Mouse (Mus musculus) 3T3-L1 (cell line): Measurements from ENCODE around the gene Utrn.

ENCODE experiments used
- DNase-seq: peaks from one replicate; pipeline ENCODE4 v3.0.0-alpha.2; 2015; ENCODE audit warnings: low read depth, low spot score

Utrn gene

DNA sequence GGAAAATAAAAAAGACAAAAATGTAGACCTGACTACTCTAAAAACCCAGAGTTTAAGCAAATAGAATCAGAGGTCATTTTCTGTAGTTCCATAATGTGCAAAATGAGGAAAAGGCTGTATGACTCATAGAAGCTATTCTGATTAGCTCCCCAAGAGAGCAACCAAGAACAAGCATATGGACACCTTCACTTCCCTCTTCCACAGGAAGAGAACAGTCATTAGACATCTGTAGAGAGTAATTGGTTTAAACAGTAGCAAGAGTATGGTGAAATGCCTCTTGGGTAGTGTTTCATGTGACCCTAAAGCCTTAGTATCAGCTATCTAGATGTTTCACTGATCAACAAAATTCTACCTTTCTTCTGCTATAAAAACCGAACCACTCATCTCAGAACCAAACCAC is 133.5 kb downstream of the Utrn start:
- DNase-seq = no peak

DNA sequence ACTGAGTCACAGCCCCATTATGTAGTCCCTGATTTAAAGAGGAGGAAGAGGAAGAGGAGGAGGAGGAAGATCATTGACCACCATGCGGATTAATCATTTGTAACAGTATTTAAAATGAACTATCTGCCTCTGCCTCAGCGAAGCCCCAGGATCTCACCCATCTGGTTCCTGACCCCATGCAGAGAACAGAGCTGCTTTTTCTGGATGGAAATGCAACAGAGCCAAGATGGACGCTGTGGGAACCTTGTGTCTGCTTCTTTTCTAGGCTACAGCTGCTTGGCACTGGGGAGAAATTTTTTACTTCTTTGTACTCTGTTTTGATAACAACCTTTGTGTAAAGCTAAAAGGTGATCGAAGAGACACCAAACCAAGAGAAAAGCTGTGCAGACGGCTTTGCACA is 137.7 kb downstream of the Utrn start:
- DNase-seq = no peak

DNA sequence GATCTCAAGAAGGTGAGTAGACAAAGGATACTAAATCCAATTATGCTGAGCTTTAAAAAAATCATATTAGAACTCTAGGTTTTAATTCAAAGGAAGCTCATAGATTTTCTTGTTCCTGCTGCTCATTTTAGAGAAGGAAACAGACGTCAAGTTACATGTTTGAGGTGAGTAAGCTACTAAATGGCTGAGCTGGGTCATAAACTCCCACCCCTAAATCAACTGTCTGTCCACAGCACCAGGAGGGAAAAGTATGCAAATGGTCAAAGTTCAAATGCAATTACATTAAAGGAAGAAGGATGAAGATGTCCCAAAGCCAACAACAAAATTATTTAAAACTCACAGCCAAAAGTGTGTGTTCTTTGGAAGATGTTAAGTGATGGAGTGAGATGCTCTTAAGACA is 139.5 kb downstream of the Utrn start:
- no peak for DNase-seq

- no peak for DNase-seq
Measured at GRCm38 (mm10) chr10:12729033-12729432, 140.1 kb downstream of the Utrn start.

DNA sequence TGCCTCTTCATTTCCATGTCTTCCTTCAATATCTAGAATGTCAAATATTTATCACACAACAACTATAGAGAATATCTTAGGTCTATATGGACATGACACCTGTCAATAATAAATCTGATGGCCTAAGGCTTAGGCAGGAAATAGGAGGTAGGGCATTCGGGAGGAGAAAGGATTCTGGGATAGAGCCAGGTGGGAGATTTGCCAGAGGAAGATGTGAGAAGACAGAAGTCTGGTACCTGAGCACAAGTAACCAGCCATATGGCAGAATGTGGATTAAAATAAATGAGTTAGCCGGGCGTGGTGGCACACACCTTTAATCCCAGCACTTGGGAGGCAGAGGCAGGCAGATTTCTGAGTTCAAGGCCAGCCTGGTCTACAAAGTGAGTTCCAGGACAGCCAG is 141.3 kb downstream of the Utrn start:
- DNase-seq = no peak

- no peak for DNase-seq
Measured at GRCm38 (mm10) chr10:12726041-12726608, 143.0 kb downstream of the Utrn start.

DNA sequence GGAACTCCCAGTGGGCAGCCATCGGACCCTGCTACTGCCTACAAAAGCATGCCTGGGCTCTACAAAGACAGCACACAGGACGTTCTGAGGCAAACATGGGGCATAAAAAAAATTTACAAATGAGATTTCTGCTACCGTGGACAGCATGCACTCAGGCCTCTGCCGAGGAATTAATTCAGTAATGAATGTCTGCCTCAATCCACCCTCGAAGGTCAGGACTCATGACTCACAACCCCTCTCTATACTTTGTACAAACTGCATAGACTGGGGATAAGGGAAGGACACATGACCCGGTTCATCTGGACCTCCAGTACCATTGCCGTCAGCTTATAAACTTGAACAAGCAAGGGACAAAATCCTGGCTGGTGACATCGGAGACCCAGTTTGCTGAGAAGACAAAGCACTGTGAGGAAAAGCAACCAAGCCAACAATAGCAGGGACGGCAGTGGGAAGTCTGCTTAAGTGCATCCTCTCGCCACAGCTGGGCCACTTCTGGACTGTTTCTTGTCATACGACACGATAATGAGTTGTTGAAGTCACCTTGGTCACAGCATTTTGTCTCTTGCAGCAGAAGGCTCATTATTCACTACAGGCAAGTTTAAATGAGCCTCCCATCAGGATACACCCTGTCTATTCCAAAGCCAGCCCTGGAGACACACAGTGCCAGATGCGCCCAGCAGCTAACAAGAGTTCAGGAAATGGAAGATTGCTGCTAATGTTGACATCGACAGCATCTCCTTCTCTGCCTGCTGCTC is 144.7 kb downstream of the Utrn start:
- DNase-seq = no peak

DNA sequence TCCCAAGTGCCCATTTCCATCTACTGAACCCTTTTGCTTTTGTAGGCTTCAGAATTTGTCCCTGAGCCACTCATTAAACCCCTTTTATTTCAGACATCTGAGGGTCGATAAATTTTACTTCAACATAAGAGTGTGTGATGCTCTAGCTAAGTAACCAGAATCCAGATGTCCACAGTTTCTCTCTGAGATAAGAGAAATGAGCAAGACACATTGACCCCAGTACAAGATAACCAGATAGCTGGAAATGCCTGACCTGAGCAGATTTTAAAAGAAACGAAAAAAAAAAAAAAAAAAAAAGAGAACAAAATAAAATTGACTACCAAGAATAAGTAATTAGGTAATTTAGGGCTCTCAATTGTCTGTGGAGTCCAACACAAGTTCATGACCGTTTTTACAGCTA is 145.9 kb downstream of the Utrn start:
- no peak for DNase-seq

DNA sequence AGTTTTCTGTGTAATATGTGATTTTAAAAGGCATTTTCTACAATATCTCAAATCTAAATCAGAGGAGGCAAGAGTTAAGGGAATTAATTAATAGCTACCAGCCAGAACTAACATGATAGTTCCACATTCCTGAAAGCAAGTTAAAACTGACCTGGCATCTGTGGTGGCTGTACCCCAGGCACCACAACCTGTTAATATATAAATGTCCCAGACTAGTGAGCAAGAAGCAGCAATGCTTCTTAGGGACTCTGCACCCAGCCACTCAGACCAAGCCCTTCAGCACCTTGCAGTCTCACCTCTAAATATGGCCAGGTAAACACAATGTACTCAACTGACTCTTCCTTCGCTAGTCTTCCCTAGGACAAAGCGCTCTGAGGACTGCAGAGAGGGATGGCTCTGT is 147.1 kb downstream of the Utrn start:
- DNase-seq = no peak

DNA sequence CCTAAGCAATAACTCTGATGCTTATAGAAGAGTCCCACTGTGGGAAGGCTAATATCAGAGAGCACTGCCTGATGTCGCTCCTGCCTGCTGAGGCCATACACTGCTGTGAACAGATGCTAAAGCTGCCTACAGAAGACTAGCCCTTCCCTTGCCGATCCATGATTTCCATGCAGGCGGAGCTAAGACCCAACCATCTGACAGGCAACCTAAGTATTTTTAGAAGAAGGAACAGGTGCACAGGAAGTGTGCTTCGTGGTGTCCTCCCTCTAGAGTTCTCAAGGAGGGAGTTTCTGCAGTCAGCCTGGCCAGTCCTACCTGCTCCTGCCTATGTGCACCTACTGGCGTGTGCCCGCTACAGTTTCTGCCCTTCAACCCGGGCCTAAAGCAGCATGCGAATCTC is 150.8 kb downstream of the Utrn start:
- DNase-seq = no peak

GRCm38 (mm10) chr10:12717381-12717780 is 151.8 kb downstream of the Utrn start:
- no peak for DNase-seq

DNA sequence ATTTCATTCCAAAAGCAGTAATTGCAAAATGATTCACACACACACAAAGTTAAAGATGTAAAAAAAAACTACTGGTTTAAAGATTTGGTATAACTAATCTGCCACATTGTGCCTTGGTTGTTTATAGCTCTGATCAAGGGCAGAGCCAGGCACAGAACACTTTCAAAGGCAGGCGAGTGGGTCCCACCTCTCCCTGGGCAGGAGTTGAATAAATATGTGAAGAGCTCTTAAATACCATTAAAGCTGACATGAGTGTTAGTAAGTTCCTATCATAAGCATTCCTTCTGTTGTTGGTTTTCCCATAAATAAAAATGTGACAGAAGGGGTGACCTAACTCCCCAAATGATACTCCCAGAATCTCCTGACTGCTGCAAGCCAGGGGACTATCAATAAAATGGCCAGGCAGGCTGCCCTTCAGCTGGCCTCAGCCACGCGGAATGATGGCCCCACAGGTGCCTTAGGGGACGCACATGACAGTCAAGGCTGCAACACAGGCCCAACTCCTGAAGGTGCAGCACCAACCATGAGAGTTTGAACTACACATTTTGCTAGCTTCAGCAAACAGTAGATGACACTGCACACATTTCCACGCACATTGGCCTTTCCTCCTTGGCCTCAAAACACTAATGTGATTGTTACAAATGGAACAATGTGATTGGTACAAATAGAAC is 152.4 kb downstream of the Utrn start:
- DNase-seq = no peak

DNA sequence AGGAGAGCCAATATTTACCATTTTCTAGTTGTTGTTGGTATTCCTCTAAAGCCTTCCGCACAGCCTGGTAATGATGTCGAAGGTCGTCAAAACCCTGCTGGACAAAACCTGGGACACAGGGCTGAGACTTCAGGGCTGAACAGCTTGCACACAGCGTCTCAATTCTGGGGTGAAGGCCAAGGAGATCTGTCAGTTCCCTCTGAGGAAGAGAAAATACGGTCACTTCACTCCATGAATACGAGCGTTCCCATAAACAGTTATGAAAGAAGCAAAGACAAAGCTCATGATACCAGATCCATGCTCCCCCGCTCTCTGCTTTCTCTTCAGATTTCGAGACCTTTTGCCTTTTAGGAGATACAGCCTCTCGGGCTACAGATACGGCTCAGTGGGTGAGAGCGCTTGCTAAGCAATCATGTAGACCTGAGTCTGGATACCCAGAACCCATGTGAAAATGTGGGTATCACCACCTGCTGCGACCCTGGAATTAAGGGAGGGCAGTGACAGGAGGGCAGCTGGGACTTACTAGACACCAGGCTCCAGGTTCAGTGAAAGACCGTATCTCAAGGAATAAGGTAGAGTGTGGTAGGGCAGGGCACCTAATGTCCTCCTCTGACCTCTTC is 155.8 kb downstream of the Utrn start:
- DNase-seq = no peak

DNA sequence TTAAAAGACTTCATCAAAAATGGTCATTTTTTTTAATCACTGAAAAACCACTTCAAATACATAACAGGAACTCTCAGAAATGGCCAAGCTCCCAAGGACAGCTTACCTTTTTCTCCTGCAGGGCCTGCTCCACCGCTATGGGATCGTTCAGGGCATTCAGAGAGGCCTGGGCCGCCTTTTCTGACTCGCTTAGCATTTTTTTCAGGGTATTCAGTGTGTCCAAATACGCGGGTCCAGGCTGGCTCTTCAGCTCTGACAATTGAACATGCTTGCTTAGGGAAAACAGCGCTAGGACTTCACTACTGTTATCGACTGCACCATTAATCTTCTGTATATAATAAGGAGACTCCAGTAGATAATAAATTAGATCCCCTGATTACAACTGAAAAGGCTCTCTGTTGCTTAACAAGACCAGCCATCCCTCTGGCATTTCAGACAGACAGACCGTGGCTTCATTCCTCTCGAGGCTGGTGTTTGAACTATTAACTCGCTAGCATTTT is 157.8 kb downstream of the Utrn start:
- no peak for DNase-seq

DNA sequence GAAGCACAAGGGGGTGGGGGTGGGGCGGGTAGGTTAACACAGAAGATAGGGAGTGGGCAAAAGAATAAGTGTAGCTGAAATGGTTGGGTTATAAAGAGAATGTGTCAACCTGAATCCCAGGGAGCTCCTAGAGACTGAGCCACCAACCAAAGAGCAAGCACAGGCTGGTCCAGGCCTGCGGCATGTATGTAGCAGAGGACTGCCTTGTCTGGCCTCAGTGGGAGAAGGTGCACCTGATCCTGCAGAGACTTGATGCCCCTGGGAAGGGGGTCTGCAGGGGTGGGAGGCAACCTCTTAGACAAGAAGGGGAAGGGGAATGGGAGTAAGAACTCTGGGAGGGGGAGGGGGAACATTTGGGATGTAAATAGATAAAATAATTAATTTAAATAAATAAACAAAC is 162.6 kb downstream of the Utrn start:
- DNase-seq = no peak

- DNase-seq = peak; percentile 10
Measured at GRCm38 (mm10) chr10:12705990-12706389, 163.2 kb downstream of the Utrn start.

GRCm38 (mm10) chr10:12704290-12704689 is 164.9 kb downstream of the Utrn start:
- DNase-seq = no peak

DNA sequence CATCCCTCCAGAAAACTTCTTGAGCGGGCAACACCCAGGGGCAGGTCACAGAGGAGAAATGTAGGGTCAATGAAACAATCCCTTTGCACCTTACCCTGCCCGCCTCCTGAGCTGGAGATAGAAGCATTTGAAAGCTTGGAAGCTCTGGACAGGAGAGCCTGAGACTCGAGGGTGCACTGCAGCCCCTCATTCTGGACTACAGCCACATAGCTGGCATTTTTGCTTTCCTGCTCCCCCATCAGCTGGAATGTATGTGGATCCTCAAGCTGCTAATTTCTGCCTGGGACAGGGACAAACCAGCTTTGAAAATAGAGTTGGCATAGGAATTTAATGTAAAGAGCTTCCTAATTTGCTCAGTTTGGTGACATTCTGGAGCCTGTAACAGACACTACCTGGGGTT is 165.6 kb downstream of the Utrn start:
- no peak for DNase-seq

- no peak for DNase-seq
Measured at GRCm38 (mm10) chr10:12702140-12702539, 167.0 kb downstream of the Utrn start.

DNA sequence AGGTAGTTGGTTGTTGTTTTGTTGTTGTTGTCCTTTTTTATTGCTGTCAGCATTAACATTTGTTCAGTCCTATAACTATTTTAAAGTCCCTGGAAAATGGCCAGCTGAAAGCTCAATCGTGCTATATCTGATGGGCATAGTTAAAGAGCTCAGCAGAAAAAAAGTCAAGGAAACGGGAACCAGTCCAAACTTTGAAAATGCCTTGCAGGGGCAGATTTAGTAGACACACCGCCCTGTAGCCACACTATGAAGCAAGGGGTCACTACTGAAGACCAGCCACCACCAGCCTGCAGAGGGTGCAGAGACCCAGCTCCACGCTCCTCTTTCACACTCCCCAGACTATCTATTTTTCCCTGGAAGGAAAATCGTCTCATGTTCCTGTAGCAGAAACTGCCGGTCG is 167.5 kb downstream of the Utrn start:
- no peak for DNase-seq

DNA sequence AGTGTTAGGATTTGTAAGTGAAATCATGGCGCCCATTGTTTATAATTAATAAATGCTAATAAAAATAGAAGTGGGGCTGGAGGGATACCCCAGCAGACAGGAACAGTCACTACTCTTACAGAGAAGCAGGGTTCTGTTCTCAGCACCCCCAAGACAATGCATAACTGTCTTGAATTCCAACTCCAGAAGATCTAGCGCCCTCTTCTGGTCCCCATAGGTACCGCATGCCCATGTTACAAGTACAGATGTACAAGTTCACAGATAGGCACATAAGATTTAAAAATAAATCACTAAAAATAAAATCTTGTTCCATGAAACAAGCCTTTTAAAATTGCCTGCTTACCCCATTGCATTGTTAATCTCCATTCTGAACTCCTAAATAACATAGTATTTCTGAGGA is 168.6 kb downstream of the Utrn start:
- DNase-seq = peak; percentile 7

GRCm38 (mm10) chr10:12697902-12698301 is 171.3 kb downstream of the Utrn start:
- no peak for DNase-seq
